Mouse (Mus musculus) cerebellum, adult 8-10 months (tissue): ENCODE measurements around the gene Prdm5.

Source experiments
- DNase-seq: peaks from one replicate; pipeline ENCODE4 v3.0.0; 2022

Gene Prdm5

GRCm38 (mm10) chr6:65935566-65936281, 156.9 kb downstream of the Prdm5 start:
- no peak for DNase-seq

GRCm38 (mm10) chr6:65950492-65950891, 171.7 kb downstream of the Prdm5 start:
- DNase-seq: no peak

- no peak for DNase-seq
Observed at GRCm38 (mm10) chr6:65952309-65952708, 173.5 kb downstream of the Prdm5 start, which contains the start of gene 4930544G11Rik. 4930544G11Rik (plus strand) TSS chr6:65952609.

- DNase-seq: peak; percentile 9
Observed at GRCm38 (mm10) chr6:65969386-65970111, 190.8 kb downstream of the Prdm5 start.

GRCm38 (mm10) chr6:65970410-65970809, 191.6 kb downstream of the Prdm5 start:
- DNase-seq: no peak
